Comparison of ENCODE assay signal across 8 mouse cellular contexts in the genomic region with DNA sequence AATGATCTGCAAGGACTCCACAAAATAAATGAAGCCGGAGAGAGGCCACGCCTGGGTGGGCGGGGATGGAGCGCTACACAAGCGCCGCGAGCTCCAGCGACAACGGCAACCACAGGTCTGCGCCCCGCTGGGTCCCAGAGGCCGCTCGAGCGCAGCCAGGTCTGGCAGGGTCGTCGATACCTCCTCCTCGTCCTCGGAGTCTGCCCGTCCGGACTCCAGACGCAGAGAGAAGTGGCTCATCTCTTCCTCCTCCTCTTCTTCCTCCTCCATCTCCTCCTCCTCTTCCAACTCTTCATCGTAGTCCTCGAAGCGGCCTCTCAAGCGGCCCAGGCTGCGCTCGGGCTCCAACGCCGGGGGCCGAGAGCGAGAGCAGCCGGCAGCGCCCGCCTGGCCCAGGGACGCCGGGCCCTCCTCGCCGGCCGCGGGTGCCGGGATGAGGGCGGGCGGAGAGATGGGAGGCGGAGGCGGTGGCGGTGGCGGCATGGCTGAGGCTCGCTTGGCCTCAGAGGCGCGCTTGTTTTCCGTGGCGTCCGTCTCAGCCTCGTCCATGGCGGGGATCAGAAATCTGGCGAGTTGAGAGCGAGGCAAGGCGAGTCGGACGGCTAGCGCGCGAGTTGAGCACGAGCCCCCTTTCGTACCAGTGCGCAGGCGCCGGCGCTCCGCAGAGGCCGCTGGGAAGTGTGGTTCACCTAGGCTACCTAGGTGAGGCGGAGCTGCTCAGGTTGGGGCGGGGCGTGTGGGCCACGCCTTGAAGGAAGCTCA. TPM values are rescaled to one million over a fixed set of nuclear protein-coding genes. Genes with fewer than 3 reads are reported as not detected.
DNase-seq lines count a peak whose midpoint lies in the region; ATAC-seq and TF ChIP-seq lines count a peak whose summit lies in the region.

A gene (minus strand): TSS at position 636 of the 762 bp plus-strand sequence.

- no peak for TF ChIP-seq EP300 in liver, postnatal 0 days (IDR thresholded peaks at IDR 0.05; ENCODE audit: low read depth)

- H3K4me3 ChIP-seq in ES-E14 (ENCODE audit: insufficient read depth in 1 of 2, low read depth in 1 of 2, low read length in 2 of 2, poor library complexity in 1 of 2, severe bottlenecking in 1 of 2), result peak within 1 kb of the TSS; percentile 85 to 95
- peak within 1 kb of the TSS; percentile 82 for H3K4me3 ChIP-seq in forebrain, embryonic 14.5 days (ENCODE audit: low read depth, low read length)
- H3K4me3 ChIP-seq in liver, postnatal 0 days (ENCODE audit: low read depth, low read length), result peak within 1 kb of the TSS; percentile 84
- H3K4me3 ChIP-seq in neural tube, embryonic 14.5 days (ENCODE audit: low read depth, low read length), result peak within 1 kb of the TSS; percentile 96

- H3K4me2 ChIP-seq in forebrain, embryonic 14.5 days (ENCODE audit: low read length), result peak within 1 kb of the TSS; percentile 71
- H3K4me2 ChIP-seq in liver, postnatal 0 days (ENCODE audit: low read depth, low read length), result peak within 1 kb of the TSS; percentile 97
- peak within 1 kb of the TSS; percentile 61 for H3K4me2 ChIP-seq in neural tube, embryonic 14.5 days (ENCODE audit: low read depth, low read length)

- H3K4me1 ChIP-seq in ES-E14 (ENCODE audit: control insufficient read depth in 2 of 2, insufficient read depth in 2 of 2, low read length in 2 of 2, poor library complexity in 1 of 2), result peaks cover 12 to 14% of the 10 kb centered on the region in 2 experiments
- H3K4me1 ChIP-seq in forebrain, embryonic 14.5 days (ENCODE audit: control insufficient read depth, insufficient read depth, low read length), result peaks cover 11% of the 10 kb centered on the region
- peaks cover 15% of the 10 kb centered on the region for H3K4me1 ChIP-seq in liver, postnatal 0 days (ENCODE audit: insufficient read depth)
- peaks cover 12% of the 10 kb centered on the region for H3K4me1 ChIP-seq in neural tube, embryonic 14.5 days (ENCODE audit: control insufficient read depth, insufficient read depth, low read length)

- peak within 1 kb of the TSS; percentile 88 for H3K27ac ChIP-seq in ES-E14 (ENCODE audit: insufficient read depth, low read depth, low read length, poor library complexity, severe bottlenecking)
- H3K27ac ChIP-seq in forebrain, embryonic 14.5 days (ENCODE audit: low read depth, low read length), result peak within 1 kb of the TSS; percentile 94
- H3K27ac ChIP-seq in liver, postnatal 0 days (ENCODE audit: low read depth), result peak within 1 kb of the TSS; percentile 85
- H3K27ac ChIP-seq in neural tube, embryonic 14.5 days (ENCODE audit: low read depth, low read length), result peak within 1 kb of the TSS; percentile 92

- intact Hi-C loops in heart, postnatal 14 days (cut with DNase I), result no loop called here

- peak; percentile 95 for ATAC-seq in forebrain, embryonic 14.5 days
- peak; percentile 82 for ATAC-seq in liver, postnatal 0 days
- peak; percentile 93 for ATAC-seq in neural tube, embryonic 14.5 days (ENCODE audit: low read depth)

- under 1% methylated on average over 74 of the region's 75 CpGs for WGBS in forebrain, embryonic 14.5 days
- WGBS in large intestine, adult 2 months, result under 1% methylated on average over 75 of the region's 75 CpGs
- under 1% methylated on average over 63 of the region's 75 CpGs for WGBS in liver, postnatal 0 days (ENCODE audit: insufficient replicate concordance)
- under 1% methylated on average over 72 of the region's 75 CpGs for WGBS in neural tube, embryonic 14.5 days

- no peaks in the 10 kb centered on the region for H3K9me3 ChIP-seq in ES-E14 (ENCODE audit: control insufficient read depth, insufficient read depth, low read depth, low read length)
- H3K9me3 ChIP-seq in forebrain, embryonic 14.5 days (replicated peaks; ENCODE audit: control insufficient read depth, low read length), result no peaks in the 10 kb centered on the region
- H3K9me3 ChIP-seq in liver, postnatal 0 days (ENCODE audit: low read length), result no peaks in the 10 kb centered on the region
- no peaks in the 10 kb centered on the region for H3K9me3 ChIP-seq in neural tube, embryonic 14.5 days (ENCODE audit: control insufficient read depth, low read length)

- peak; percentile 85 for DNase-seq in ES-E14 (ENCODE audit: low read depth, low spot score)
- peak; percentile 84 for DNase-seq in cerebellum, adult 11 months
- DNase-seq in forebrain, embryonic 14.5 days (ENCODE audit: low spot score), result peak; percentile 90
- peak; percentile 75 for DNase-seq in heart, postnatal 14 days
- peak; percentile 58 for DNase-seq in large intestine, adult 2 months (ENCODE audit: low read depth, low spot score)
- DNase-seq in liver, postnatal 0 days, result peak; percentile 85
- DNase-seq in testis, postnatal 10 days (ENCODE audit: low spot score), result peak; percentile 84

- H3K9ac ChIP-seq in ES-E14 (ENCODE audit: insufficient read depth, low read depth, low read length, poor library complexity, severe bottlenecking), result peak within 1 kb of the TSS; percentile 97
- peak within 1 kb of the TSS; percentile 85 for H3K9ac ChIP-seq in forebrain, embryonic 14.5 days (ENCODE audit: low read length)
- peak within 1 kb of the TSS; percentile 83 for H3K9ac ChIP-seq in liver, postnatal 0 days (replicated peaks)
- peak within 1 kb of the TSS; percentile 90 for H3K9ac ChIP-seq in neural tube, embryonic 14.5 days (replicated peaks; ENCODE audit: low read depth, low read length)

- no peak for TF ChIP-seq CTCF in liver, postnatal 0 days (IDR thresholded peaks at IDR 0.05; ENCODE audit: low read depth)

- H3K36me3 ChIP-seq in ES-E14 (ENCODE audit: control insufficient read depth, insufficient read depth, low read length, poor library complexity, severe bottlenecking), result peaks cover 18% of the 10 kb centered on the region
- H3K36me3 ChIP-seq in forebrain, embryonic 14.5 days (ENCODE audit: control insufficient read depth, insufficient read depth, low read length), result peaks cover 25% of the 10 kb centered on the region
- H3K36me3 ChIP-seq in liver, postnatal 0 days (replicated peaks; ENCODE audit: insufficient read depth, low read length), result 0 out of 2 replicates have a peak, but pooled peaks cover 7% of the 10 kb centered on the region
- H3K36me3 ChIP-seq in neural tube, embryonic 14.5 days (ENCODE audit: control insufficient read depth, insufficient read depth, low read length), result no peaks in the 10 kb centered on the region; the same call in 1 of the 2 replicates

- no peaks in the 10 kb centered on the region for H3K27me3 ChIP-seq in forebrain, embryonic 14.5 days (replicated peaks; ENCODE audit: control insufficient read depth, insufficient read depth, low read length)
- no peaks in the 10 kb centered on the region for H3K27me3 ChIP-seq in liver, postnatal 0 days (ENCODE audit: insufficient read depth, low read length)
- no peaks in the 10 kb centered on the region for H3K27me3 ChIP-seq in neural tube, embryonic 14.5 days (ENCODE audit: control insufficient read depth, insufficient read depth, low read length)

- in situ Hi-C loops in ES-E14 (cut with MboI; ENCODE audit: low sequenced_read_pairs in 2 of 2, unreplicated experiment in 2 of 2), result no loop called here

TF ChIP-seq in ES-E14, 5 proteins besides CTCF, POLR2A, EP300 and RAD21:
- peak; percentile 90 for TF ChIP-seq HCFC1 (IDR thresholded peaks at IDR 0.05; ENCODE audit: borderline replicate concordance, insufficient read depth, low read length)
- no peak for TF ChIP-seq MAFK (IDR thresholded peaks at IDR 0.05; ENCODE audit: insufficient read depth, low read depth, low read length)
- TF ChIP-seq CHD2 (IDR thresholded peaks at IDR 0.05; ENCODE audit: low read depth, low read length), result 0 out of 2 replicates have a peak, but pooled peaks have one; percentile 21
TF ChIP-seq in ES-E14: peak in this region for 2.

RNA-seq across cellular contexts. Expression of the gene that starts here (rescaled TPM):
- total RNA-seq in ES-E14 (2012; rRNA removed), result 34.0 and 40.2 TPM in 2 replicates
- polyA plus RNA-seq in forebrain, embryonic 14.5 days (2014; fragmentation: Nextera tagmentation; extraction: Ambion mirVana), result 20.4 and 23.0 TPM in 2 replicates
- total RNA-seq in heart, postnatal 14 days (2021), result 1 to 10 TPM; 2.8 to 2.9 TPM
- polyA plus RNA-seq in large intestine, adult 2 months (2012; rRNA removed), result 5.4 and 7.6 TPM in 2 replicates
- 7.7 and 8.0 TPM in 2 replicates for polyA plus RNA-seq in liver, postnatal 0 days (2015; fragmentation: Nextera tagmentation; extraction: Ambion mirVana)
- polyA plus RNA-seq in neural tube, embryonic 14.5 days (2014; fragmentation: Nextera tagmentation; extraction: Ambion mirVana), result 45.0 and 46.9 TPM in 2 replicates

Comparison
In these comparisons a context has a peak if more than half of its experiments do, and no peak if none do; other contexts are left out.
1. Peak in every context shown above with its lines: DNase-seq, ATAC-seq, H3K4me3 ChIP-seq and H3K27ac ChIP-seq.